Mouse (Mus musculus): ENCODE data around the gene Aqp6.

DNA sequence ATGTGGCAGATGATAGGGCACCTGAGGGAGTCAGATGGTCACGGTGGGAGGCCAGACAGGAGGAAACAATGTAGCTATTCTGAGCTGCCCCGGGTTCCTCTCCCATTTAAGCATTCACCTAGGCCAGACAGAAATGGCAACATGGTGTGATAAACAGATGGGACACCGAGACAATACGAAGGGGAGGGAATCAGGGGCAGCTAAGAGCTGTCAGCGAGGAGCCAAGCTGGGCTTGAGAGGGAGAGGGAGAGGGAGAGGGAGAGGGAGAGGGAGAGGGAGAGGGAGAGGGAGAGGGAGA lies 572 bp downstream of the Aqp6 start:
- TF ChIP-seq CTCF (IDR thresholded peaks at IDR 0.05) (no peak), POLR2A (IDR thresholded peaks at IDR 0.05; ENCODE audit: insufficient read depth, low read depth, low read length) (no peak)

All from heart, adult 2 months (tissue).